Mouse (Mus musculus) cerebellum, adult (tissue): ENCODE results near the gene Arl15.

Experiments
- ATAC-seq: cut with Nextera tagmentation; 2 replicates; pipeline ENCODE4 v1.9.2; 2017; ENCODE audit warnings: mild to moderate bottlenecking, moderate library complexity, mixed read lengths; ENCODE audit not compliant: insufficient number of reproducible peaks, low FRiP score, low TSS enrichment

Arl15 gene

DNA sequence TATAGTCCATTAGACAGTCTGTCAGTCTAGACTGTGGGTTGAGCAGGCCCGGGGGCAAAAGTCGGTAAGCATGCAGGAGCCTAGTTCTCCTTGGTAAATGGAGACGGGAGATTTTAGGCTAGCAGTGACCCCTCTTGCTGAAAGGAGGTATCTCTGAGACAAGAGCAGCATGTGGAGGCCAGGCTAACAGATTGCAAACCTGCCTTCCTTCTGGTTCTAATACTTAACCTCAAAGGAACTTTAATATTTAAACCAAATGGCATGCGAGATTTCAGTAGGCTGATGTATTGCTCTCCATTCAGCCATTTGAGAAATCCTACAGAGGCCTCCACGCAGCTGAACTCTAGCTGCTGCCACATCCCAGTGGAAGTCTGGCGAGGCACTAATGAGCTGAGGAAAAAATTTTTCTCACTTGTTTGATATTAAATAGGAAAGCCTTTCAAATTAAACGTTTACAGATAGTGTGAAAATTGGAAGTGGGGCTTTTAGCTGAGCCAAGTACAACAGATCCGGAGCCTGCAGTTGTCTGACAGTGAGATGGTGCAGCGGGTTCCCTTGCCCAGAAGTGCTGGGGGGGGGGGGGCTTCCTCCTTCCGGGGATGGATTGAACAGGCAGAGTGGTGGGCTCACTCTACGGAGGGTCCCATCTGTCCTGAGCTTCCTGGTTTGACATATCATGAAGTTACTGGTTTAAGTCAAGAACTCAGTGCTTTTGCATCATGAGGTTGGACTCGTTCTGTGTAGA is 372.3 kb downstream of the Arl15 start:
- ATAC-seq = no peak

- ATAC-seq = no peak
These were observed 375.8 kb downstream of the Arl15 start for GRCm38 (mm10) chr13:114170061-114170460.

- no peak for ATAC-seq
These were observed 377.2 kb downstream of the Arl15 start for GRCm38 (mm10) chr13:114171465-114171864.

DNA sequence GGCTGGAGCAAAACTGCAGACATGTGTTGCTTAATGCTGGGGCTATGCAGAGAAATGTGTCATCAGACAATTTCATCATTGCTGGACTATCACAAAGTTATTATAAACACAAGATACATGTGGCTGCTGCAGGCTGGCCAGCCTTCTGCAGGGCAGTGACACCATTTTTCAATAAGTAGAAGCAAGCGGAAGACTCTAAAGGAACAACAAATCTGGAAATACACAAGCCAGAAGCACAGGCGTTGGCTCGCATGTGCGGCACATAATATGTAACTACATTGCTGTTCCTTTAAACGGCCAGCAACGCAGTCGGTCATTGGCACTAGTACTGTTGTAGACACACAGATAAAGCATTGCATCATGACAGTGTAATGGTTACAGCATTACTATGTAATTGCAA is 393.8 kb downstream of the Arl15 start:
- no peak for ATAC-seq

DNA sequence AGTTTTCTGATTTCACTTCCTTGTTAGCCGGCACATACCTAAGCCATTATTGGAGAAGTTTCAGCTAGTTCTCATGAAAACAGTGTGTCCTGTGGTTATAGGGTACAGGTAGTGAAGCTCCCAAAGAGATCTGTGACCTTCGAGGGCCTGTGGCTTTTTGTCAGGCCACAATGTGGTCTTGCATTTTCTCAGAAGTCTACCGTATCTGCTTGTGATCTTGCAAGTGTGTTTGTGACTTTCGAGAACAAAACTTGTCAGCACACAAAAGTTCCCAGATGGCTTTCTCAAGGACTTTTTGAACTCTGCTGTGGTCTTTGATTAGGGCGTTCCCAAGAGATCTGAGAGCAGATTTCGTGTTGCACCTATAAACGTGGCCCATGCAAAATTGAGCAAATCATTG is 394.5 kb downstream of the Arl15 start:
- no peak for ATAC-seq

- no peak for ATAC-seq
These were observed 395.1 kb downstream of the Arl15 start for GRCm38 (mm10) chr13:114189441-114189840.

DNA sequence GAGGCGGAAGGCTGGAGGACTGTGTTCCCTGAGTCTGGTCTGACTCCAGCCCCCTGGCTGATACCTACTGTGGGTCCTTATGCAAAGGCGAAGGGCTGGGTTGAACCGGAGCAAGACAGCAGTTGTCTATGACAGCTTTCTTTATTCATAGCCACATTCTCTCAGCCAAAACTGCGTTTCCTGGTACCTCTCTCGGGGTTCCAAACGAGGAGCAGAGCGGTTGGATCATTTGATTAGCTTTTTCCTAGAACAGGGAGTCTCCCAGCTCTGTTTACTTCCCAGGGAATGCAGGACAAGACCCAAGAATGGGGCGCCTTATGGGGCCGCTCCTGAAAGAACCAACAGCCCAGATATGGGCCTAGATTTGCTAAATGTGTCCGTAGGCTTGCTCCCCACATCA is 396.6 kb downstream of the Arl15 start:
- ATAC-seq = no peak

DNA sequence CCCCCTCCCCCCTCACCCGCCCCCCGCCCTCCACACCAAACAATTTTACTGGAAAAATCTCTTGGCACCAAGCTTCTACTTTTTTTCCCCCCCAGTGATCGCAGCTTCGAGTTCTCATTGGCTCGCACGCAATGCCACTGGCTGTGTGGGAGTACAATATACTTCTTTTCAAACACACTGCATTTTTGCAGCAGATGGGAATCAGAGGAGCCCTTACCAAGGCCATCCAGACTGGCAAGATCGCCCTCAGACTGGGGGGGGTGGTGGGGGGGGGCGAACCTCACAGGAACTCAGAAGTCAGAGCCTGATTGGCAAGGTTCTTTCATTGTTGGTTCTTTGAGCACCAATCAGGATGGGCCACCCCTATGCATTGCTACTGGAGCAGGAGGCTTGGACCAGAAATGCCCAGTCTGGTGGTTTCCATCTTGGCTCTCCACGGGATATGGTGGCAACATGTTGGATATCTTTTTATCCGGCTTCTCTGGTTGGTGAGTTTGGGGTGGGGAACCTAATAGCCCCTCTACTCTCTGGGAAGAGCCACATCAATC is 404.0 kb downstream of the Arl15 start:
- no peak for ATAC-seq

GRCm38 (mm10) chr13:114199746-114200145 is 405.4 kb downstream of the Arl15 start:
- ATAC-seq = no peak

GRCm38 (mm10) chr13:114200545-114200944 is 406.2 kb downstream of the Arl15 start:
- no peak for ATAC-seq

GRCm38 (mm10) chr13:114202806-114203570 is 408.7 kb downstream of the Arl15 start:
- ATAC-seq = no peak
